Mouse (Mus musculus): ENCODE measurements at regions not wholly inside any gene's neighbourhood (a gene's known extent, or its start where the extent isn't known, plus 50 kb on each side); places are given as distances from the start of the nearest gene placed in this dataset.

GRCm38 (mm10) chr6:16697285-16697684 lies 201.0 kb downstream of the Tfec start:
- TF ChIP-seq POLR2A (IDR thresholded peaks at IDR 0.05; ENCODE audit: extremely low read depth, insufficient read depth, low read length) = no peak
- TF ChIP-seq CTCF (IDR thresholded peaks at IDR 0.05; ENCODE audit: extremely low read depth, insufficient read depth, low read length) = no peak
